Mouse (Mus musculus): ENCODE measurements around the gene Mup5.

DNA sequence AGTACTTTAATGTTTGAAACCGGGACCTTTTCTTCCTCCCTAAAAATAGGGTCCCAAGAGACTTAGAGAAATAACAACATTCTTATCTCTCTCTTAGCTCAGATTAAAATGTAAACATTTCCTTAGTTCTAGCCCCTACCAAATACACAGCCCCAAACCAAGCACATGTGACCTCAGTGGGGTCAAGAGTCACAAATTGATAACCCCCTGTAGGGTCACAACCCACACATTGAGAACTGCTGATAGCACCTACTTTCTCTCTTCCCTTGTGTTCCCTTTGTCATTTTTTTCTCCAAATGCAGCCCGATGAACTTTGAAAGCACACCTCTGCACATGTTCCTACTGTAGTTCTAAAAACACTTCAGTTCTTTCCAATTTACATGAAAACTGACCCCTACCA, 19.4 kb downstream of the Mup5 start:
- TF ChIP-seq HCFC1 (IDR thresholded peaks at IDR 0.05; ENCODE audit: borderline replicate concordance, insufficient read depth, low read length) (no peak), CHD2 (IDR thresholded peaks at IDR 0.05; ENCODE audit: low read depth, low read length) (no peak), ZNF384 (IDR thresholded peaks at IDR 0.05; ENCODE audit: low read depth, low read length) (no peak)

Measured in ES-E14 (cell line).